ENCODE assay signal across 10 mouse cellular contexts in genomic region chr2:135307787-135308186, GRCm38 (mm10).
"Had no signal": no experiment of that assay in that cellular context is flagged by ENCODE, and none has a peak within 500 bp of the region (broad histone marks: within the 10 kb centered on the region; RNA-seq: fewer than 3 reads in every experiment).

No protein-coding gene starts in this region.

- DNase-seq: kidney, adult 18-20 months; kidney, postnatal 14 days; lung, adult 2 months; lung, postnatal 36 days had no signal

- ATAC-seq: lung, postnatal 0 days had no signal

- H3K9ac ChIP-seq: liver, embryonic 15.5 days had no signal

- H3K27me3 ChIP-seq: liver, embryonic 15.5 days had no signal

- H3K4me3 ChIP-seq: left cerebral cortex, adult 2 months; limb, embryonic 10.5 days; liver, embryonic 15.5 days had no signal

- H3K4me2 ChIP-seq: liver, embryonic 11.5 days; liver, embryonic 15.5 days had no signal

- H3K27ac ChIP-seq: left cerebral cortex, adult 2 months; limb, embryonic 10.5 days; liver, embryonic 15.5 days; stomach, postnatal 0 days had no signal

- H3K36me3 ChIP-seq: limb, embryonic 10.5 days; liver, embryonic 15.5 days had no signal

- H3K9me3 ChIP-seq: limb, embryonic 10.5 days; liver, embryonic 15.5 days had no signal

- H3K4me1 ChIP-seq: limb, embryonic 10.5 days; liver, embryonic 15.5 days had no signal
